Mouse (Mus musculus): ENCODE results near the gene Atp6v1g1. TPM values are rescaled to one million over a fixed set of nuclear protein-coding genes. Genes with fewer than 3 reads are reported as not detected.

Atp6v1g1 gene
- polyA plus RNA-seq, 2 experiments = 138 to 289 TPM

GRCm38 (mm10) chr4:63554616-63555015 lies 10.0 kb downstream of the Atp6v1g1 start:
- Histone ChIP-seq H3K4me2 (replicated peaks; ENCODE audit: low read depth, low read length, severe bottlenecking) (no peak overlapping the region), H3K9me3 (ENCODE audit: control insufficient read depth, low read length) (no peaks in the 10 kb centered on the region), H3K9ac (ENCODE audit: low read depth, low read length, severe bottlenecking) (no peak overlapping the region), H3K27ac (replicated peaks; ENCODE audit: low read depth, low read length) (no peak overlapping the region), H3K4me3 (replicated peaks; ENCODE audit: low read length) (no peak overlapping the region), H3K27me3 (ENCODE audit: control insufficient read depth, insufficient read depth, low read length) (no peaks in the 10 kb centered on the region), H3K36me3 (ENCODE audit: control insufficient read depth, insufficient read depth, low read length) (peaks cover 39% of the 10 kb centered on the region), H3K4me1 (ENCODE audit: control insufficient read depth, insufficient read depth, low read length) (peaks cover 16% of the 10 kb centered on the region)
- WGBS = 82% methylated on average over 3 of the region's 3 CpGs
- ATAC-seq (ENCODE audit: low FRiP score, low read depth) (no peak), DNase-seq (ENCODE audit: low spot score) (no peak)
- no peak for TF ChIP-seq POLR2A (IDR thresholded peaks at IDR 0.05; ENCODE audit: borderline replicate concordance, extremely low read depth, insufficient read depth, insufficient read length)

- TF ChIP-seq POLR2A (IDR thresholded peaks at IDR 0.05; ENCODE audit: borderline replicate concordance, extremely low read depth, insufficient read depth, insufficient read length) = no peak
- Histone ChIP-seq H3K36me3 (ENCODE audit: control insufficient read depth, insufficient read depth, low read length) (peaks cover 38% of the 10 kb centered on the region), H3K4me1 (ENCODE audit: control insufficient read depth, insufficient read depth, low read length) (peaks cover 21% of the 10 kb centered on the region), H3K4me3 (replicated peaks; ENCODE audit: low read length) (no peak overlapping the region), H3K9ac (ENCODE audit: low read depth, low read length, severe bottlenecking) (no peak overlapping the region), H3K9me3 (ENCODE audit: control insufficient read depth, low read length) (no peaks in the 10 kb centered on the region), H3K4me2 (replicated peaks; ENCODE audit: low read depth, low read length, severe bottlenecking) (no peak overlapping the region), H3K27ac (replicated peaks; ENCODE audit: low read depth, low read length) (no peak overlapping the region), H3K27me3 (ENCODE audit: control insufficient read depth, insufficient read depth, low read length) (no peaks in the 10 kb centered on the region)
- DNase-seq (ENCODE audit: low spot score) (no peak), ATAC-seq (ENCODE audit: low FRiP score, low read depth) (no peak)
- 96% methylated on average over 2 of the region's 2 CpGs for WGBS
Observed at GRCm38 (mm10) chr4:63555111-63555510, 10.5 kb downstream of the Atp6v1g1 start.

GRCm38 (mm10) chr4:63556665-63557064 lies 12.1 kb downstream of the Atp6v1g1 start:
- Histone ChIP-seq H3K27me3 (ENCODE audit: control insufficient read depth, insufficient read depth, low read length) (no peaks in the 10 kb centered on the region), H3K27ac (replicated peaks; ENCODE audit: low read depth, low read length) (no peak overlapping the region), H3K4me3 (replicated peaks; ENCODE audit: low read length) (no peak overlapping the region), H3K9me3 (ENCODE audit: control insufficient read depth, low read length) (no peaks in the 10 kb centered on the region), H3K9ac (ENCODE audit: low read depth, low read length, severe bottlenecking) (no peak overlapping the region), H3K36me3 (ENCODE audit: control insufficient read depth, insufficient read depth, low read length) (peaks cover 25% of the 10 kb centered on the region), H3K4me1 (ENCODE audit: control insufficient read depth, insufficient read depth, low read length) (peaks cover 28% of the 10 kb centered on the region), H3K4me2 (replicated peaks; ENCODE audit: low read depth, low read length, severe bottlenecking) (no peak overlapping the region)
- WGBS = 73% methylated on average over 5 of the region's 5 CpGs
- ATAC-seq (ENCODE audit: low FRiP score, low read depth) (no peak), DNase-seq (ENCODE audit: low spot score) (no peak)
- no peak for TF ChIP-seq POLR2A (IDR thresholded peaks at IDR 0.05; ENCODE audit: borderline replicate concordance, extremely low read depth, insufficient read depth, insufficient read length)

GRCm38 (mm10) chr4:63557124-63558059 lies 12.8 kb downstream of the Atp6v1g1 start:
- no peaks in the 10 kb centered on the region for H3K9me3 ChIP-seq (ENCODE audit: control insufficient read depth, low read length)
- no peak for ATAC-seq (ENCODE audit: low FRiP score, low read depth)
- H3K4me2 ChIP-seq (replicated peaks; ENCODE audit: low read depth, low read length, severe bottlenecking) = peak overlapping the region; percentile 79
- peaks cover 19% of the 10 kb centered on the region for H3K36me3 ChIP-seq (ENCODE audit: control insufficient read depth, insufficient read depth, low read length)
- 41% methylated on average over 16 of the region's 16 CpGs for WGBS
- DNase-seq (ENCODE audit: low spot score) = no peak
- peaks cover 28% of the 10 kb centered on the region for H3K4me1 ChIP-seq (ENCODE audit: control insufficient read depth, insufficient read depth, low read length)
- no peak overlapping the region for H3K4me3 ChIP-seq (replicated peaks; ENCODE audit: low read length)
- TF ChIP-seq POLR2A (IDR thresholded peaks at IDR 0.05; ENCODE audit: borderline replicate concordance, extremely low read depth, insufficient read depth, insufficient read length) = no peak
- no peak overlapping the region for H3K9ac ChIP-seq (ENCODE audit: low read depth, low read length, severe bottlenecking)
- H3K27me3 ChIP-seq (ENCODE audit: control insufficient read depth, insufficient read depth, low read length) = no peaks in the 10 kb centered on the region
- no peak overlapping the region for H3K27ac ChIP-seq (replicated peaks; ENCODE audit: low read depth, low read length)

- peak within 1 kb of the TSS; percentile 92 for H3K9ac ChIP-seq (ENCODE audit: low read depth, low read length, severe bottlenecking)
- under 1% methylated on average over 46 of the region's 81 CpGs for WGBS
Observed at GRCm38 (mm10) chr4:63558407-63559081, 14.0 kb downstream of the Atp6v1g1 start, which contains the start of gene Tmem268. TSS of gene Tmem268 (plus strand) at chr4:63558781.

More at GRCm38 (mm10) chr4:63558407-63559081, 14.0 kb downstream of the Atp6v1g1 start, which contains the start of gene Tmem268:
- Histone ChIP-seq H3K4me3 (replicated peaks; ENCODE audit: low read length) (peak within 1 kb of the TSS; percentile 69), H3K27ac (replicated peaks; ENCODE audit: low read depth, low read length) (peak within 1 kb of the TSS; percentile 70), H3K36me3 (ENCODE audit: control insufficient read depth, insufficient read depth, low read length) (peaks cover 11% of the 10 kb centered on the region; the same call in 1 of the 2 replicates), H3K4me1 (ENCODE audit: control insufficient read depth, insufficient read depth, low read length) (peaks cover 28% of the 10 kb centered on the region), H3K4me2 (replicated peaks; ENCODE audit: low read depth, low read length, severe bottlenecking) (peak within 1 kb of the TSS; percentile 79), H3K27me3 (ENCODE audit: control insufficient read depth, insufficient read depth, low read length) (no peaks in the 10 kb centered on the region), H3K9me3 (ENCODE audit: control insufficient read depth, low read length) (no peaks in the 10 kb centered on the region)
- TF ChIP-seq POLR2A (IDR thresholded peaks at IDR 0.05; ENCODE audit: borderline replicate concordance, extremely low read depth, insufficient read depth, insufficient read length) = peak; percentile 48; the same call in 1 of the 2 replicates
- DNase-seq (ENCODE audit: low spot score) = peak; percentile 48
- ATAC-seq (ENCODE audit: low FRiP score, low read depth) = peak; percentile 82

Data from limb, embryonic 14.5 days (tissue).